Mouse (Mus musculus) lung, embryonic 15.5 days (tissue): ENCODE data around the gene Togaram2. TPM values are rescaled to one million over a fixed set of nuclear protein-coding genes. Genes with fewer than 3 reads are reported as not detected.

Experiments
- ATAC-seq: fragments of 200-750 bp; cut with Nextera tagmentation; 2 replicates; pipeline ENCODE4 v1.8.0; 2017; ENCODE audit warnings: moderate number of reproducible peaks, borderline replicate concordance; ENCODE audit not compliant: low FRiP score, low TSS enrichment; ENCODE audit errors: extremely low read depth
- H3K27ac ChIP-seq: fragments of 300-500 bp; sonication (generic); 2 replicates; pipeline ENCODE4 v1.5.1; 2015; ENCODE audit warnings: moderate library complexity, mild to moderate bottlenecking, inconsistent platforms
- H3K27me3 ChIP-seq: fragments of 300-500 bp; sonication (generic); 2 replicates; pipeline ENCODE4 v1.6.1; 2015; ENCODE audit warnings: inconsistent platforms
- H3K36me3 ChIP-seq: fragments of 300-500 bp; sonication (generic); 2 replicates; pipeline ENCODE4 v1.6.1; 2015; ENCODE audit warnings: inconsistent platforms
- H3K4me1 ChIP-seq: fragments of 300-500 bp; sonication (generic); 2 replicates; pipeline ENCODE4 v1.6.1; 2015; ENCODE audit warnings: inconsistent platforms
- H3K4me2 ChIP-seq: fragments of 300-500 bp; sonication (generic); 2 replicates; pipeline ENCODE4 v1.6.1; 2015; ENCODE audit warnings: inconsistent platforms, mild to moderate bottlenecking, moderate library complexity
- H3K4me3 ChIP-seq: fragments of 300-500 bp; sonication (generic); 2 replicates; pipeline ENCODE4 v1.5.1; 2015; ENCODE audit warnings: mild to moderate bottlenecking, inconsistent platforms
- H3K9ac ChIP-seq: fragments of 300-500 bp; sonication (generic); 2 replicates; pipeline ENCODE4 v1.6.1; 2015; ENCODE audit warnings: inconsistent platforms
- H3K9me3 ChIP-seq: fragments of 300-500 bp; sonication (generic); 2 replicates; pipeline ENCODE4 v1.6.1; 2016; ENCODE audit warnings: inconsistent platforms
- WGBS: fragments of 180-500 bp; shearing (Covaris S2); methylation state at CpG from one replicate; pipeline ENCODE4 v1.1.7; 2015; 5-methylcytosine and 5-hydroxymethylcytosine counted together
- polyA plus RNA-seq: library from polyadenylated mRNA; unstranded; fragments of >200 nt; fragmentation: Nextera tagmentation; extraction: Ambion mirVana; gene quantifications from 2 replicates; pipeline ENCODE4 v1.2.1, GENCODE M21; 2015

Gene Togaram2
- polyA plus RNA-seq, 1 experiment from 2014 or later: 1.6 TPM

DNA sequence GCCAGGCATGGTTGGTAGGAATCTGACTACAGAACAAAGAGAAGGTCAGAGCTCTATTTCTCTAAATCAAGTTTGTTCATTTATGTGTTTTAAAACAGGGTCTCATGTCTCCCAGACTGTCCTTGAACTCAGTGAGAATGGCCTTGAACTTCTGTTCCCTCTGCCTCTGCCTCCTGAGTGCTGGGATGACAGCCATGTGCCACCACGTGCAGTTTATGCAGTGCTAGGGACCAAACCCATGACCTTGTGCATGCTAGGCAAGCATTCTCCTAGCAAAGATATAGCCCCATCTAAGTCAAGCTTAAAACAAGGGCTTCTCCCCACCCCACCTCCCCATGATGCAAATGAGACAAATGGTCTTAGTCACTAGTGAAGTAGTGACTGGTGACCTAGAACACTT is 32.1 kb downstream of the Togaram2 start:
- Histone ChIP-seq H3K27me3 (no peaks in the 10 kb centered on the region), H3K9ac (no peak overlapping the region), H3K27ac (no peak overlapping the region), H3K9me3 (no peaks in the 10 kb centered on the region), H3K4me3 (no peak overlapping the region), H3K36me3 (no peaks in the 10 kb centered on the region), H3K4me1 (no peaks in the 10 kb centered on the region), H3K4me2 (no peak overlapping the region)
- WGBS: 41% methylated on average over 1 of the region's 1 CpGs
- no peak for ATAC-seq

DNA sequence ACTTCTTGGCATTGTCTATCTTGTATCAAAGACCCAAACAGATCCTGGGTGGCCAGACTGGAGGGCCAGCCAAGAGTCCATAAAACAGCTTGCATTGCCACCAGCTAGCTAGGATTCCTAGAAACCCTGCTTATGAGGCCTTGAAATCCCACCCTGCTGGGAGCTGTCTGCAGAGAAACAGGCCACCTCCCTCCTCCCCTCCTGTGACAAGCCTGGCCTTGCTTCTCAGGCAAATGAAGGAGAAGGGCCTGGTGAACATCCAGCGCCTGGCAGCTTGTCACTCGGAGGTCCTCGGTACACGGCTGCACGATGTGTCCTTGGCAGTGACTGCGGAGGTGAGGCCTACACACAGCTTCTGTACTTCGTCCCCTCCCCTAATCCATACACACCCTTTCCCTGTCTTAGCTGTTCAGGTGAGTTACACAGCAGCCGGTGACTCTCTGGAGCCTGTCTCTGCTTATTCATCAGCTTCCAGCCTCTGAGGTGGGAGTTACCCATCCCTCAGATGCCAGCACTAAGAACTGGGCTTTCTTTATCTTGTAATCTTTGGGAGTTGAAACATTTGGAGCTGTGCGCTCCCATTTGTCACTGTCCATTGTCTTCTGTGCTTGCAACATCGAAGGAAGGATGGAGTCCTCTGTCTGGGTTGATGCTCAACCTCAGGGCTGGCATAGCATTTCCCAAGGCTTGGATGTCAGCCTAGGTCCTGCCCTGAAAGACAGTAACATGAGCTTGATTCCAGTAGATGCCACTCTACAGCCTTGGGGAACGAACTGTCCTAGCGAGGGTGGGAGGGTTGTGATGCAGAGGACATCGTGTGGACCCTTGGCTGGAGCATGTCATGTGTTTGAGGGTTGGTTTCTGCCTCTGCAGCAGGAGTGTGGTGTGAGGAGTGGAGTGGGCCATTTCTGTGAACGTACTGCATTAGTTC is 32.8 kb downstream of the Togaram2 start:
- Histone ChIP-seq H3K4me3 (no peak overlapping the region), H3K27me3 (no peaks in the 10 kb centered on the region), H3K9ac (no peak overlapping the region), H3K9me3 (no peaks in the 10 kb centered on the region), H3K27ac (no peak overlapping the region), H3K4me2 (no peak overlapping the region), H3K36me3 (no peaks in the 10 kb centered on the region), H3K4me1 (no peaks in the 10 kb centered on the region)
- 78% methylated on average over 14 of the region's 14 CpGs for WGBS
- ATAC-seq: no peak; the same call in 1 of the 2 replicates

DNA sequence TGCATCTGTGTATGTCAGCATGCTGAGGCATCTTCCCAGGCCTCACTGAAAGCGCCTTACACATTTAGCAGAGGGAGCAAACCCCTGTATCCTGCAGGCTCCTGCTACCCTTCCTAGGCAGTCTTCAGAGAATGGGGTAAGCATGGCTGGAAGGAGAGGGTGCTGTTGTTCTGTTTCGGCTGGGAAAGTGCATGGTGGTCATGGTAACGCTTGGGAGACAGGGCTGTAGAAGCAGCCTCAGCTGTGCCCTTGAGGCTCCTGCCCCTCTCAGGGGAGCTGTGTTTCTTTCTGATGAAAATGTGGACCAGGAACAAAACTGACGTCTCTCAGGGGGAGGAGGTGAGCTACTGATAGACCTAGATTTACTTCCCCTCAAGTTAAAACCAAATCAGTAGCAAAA is 34.7 kb downstream of the Togaram2 start:
- Histone ChIP-seq H3K36me3 (no peaks in the 10 kb centered on the region), H3K9me3 (no peaks in the 10 kb centered on the region), H3K4me1 (peaks cover 10% of the 10 kb centered on the region; the same call in 1 of the 2 replicates), H3K4me2 (no peak overlapping the region), H3K27me3 (no peaks in the 10 kb centered on the region), H3K9ac (no peak overlapping the region), H3K4me3 (no peak overlapping the region), H3K27ac (no peak overlapping the region)
- no peak for ATAC-seq
- 60% methylated on average over 4 of the region's 4 CpGs for WGBS

DNA sequence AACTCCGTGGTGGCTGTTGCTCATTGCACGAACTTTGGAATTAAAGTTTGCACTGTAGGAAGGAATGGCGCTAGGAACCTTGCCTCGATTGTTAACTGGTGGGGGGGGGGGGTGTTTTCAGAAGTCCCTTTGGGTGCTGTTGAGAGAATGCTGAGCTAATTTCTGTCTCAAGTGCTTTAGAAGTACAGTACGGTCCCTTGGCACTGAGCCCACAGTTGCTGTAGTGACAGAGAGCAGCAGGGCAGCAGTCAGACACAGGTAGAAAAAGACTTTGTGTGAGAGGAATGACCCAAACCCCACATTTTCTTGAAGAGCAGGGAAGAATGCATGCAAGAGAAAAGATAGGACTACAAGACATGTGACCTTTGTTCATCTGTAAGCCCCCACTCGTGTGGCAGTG is 39.2 kb downstream of the Togaram2 start:
- Histone ChIP-seq H3K36me3 (no peaks in the 10 kb centered on the region), H3K9ac (no peak overlapping the region), H3K9me3 (no peaks in the 10 kb centered on the region), H3K4me3 (no peak overlapping the region), H3K4me2 (no peak overlapping the region), H3K27me3 (no peaks in the 10 kb centered on the region), H3K4me1 (peaks cover 14% of the 10 kb centered on the region; the same call in 1 of the 2 replicates), H3K27ac (no peak overlapping the region)
- ATAC-seq: no peak
- 41% methylated on average over 6 of the region's 6 CpGs for WGBS

DNA sequence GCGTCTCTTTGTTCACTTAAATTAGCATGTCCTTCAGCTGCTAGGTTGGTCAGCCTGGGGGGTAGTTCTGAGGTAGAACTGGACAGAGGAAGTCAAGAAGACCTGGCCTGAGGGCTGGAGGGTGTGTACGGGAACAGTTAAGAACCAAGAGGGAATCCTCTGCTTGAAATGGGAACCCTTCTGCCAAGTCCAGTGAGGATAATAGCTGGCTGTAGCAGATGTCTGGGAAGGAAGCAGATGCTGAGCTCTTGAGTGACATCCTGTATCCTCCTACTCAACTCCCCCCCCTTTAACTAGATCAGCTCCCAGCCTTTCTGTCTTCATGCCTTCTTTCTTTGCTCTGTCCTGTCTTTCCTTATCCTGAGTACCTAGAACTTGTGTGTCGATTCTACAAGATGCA is 42.0 kb downstream of the Togaram2 start:
- Histone ChIP-seq H3K4me3 (no peak overlapping the region), H3K9me3 (no peaks in the 10 kb centered on the region), H3K27me3 (no peaks in the 10 kb centered on the region), H3K36me3 (no peaks in the 10 kb centered on the region), H3K27ac (no peak overlapping the region), H3K4me2 (no peak overlapping the region), H3K4me1 (peaks cover 14% of the 10 kb centered on the region; the same call in 1 of the 2 replicates), H3K9ac (no peak overlapping the region)
- ATAC-seq: no peak
- 76% methylated on average over 3 of the region's 3 CpGs for WGBS

DNA sequence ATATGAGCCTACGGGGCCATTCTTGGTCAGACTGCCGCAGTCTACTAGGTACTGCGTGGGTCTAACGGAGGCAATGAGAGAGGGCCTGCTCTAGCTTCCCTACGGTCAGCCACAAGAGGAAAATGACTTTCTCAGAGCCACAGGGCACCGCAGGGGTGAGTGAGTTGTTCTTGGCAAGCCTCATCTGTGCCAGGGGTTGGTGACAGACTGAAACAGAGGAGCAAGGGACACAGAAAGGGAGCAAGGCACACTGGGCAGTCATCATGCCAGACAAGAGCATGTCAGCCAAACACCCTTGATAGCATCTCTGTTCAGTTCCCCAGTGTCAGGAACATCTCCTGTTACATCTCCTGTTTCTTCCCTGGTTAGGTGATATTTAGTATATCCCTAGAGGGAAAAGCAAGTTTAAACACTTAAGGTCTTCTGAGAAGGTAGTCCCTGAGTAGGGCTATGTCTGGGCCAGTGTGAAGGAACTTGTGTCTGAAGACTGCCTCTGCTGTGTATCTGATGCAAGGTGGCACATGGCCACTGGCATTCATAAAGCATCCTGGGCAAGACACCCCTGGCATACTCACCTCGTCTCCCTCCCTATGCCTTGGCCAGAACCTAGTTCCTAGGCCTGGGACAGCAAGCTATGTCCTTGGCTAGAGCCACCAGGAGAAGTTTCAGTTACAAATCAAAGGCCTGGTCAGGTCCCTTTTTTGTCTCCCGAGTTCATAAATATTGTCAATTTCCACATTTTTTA is 45.0 kb downstream of the Togaram2 start:
- H3K27ac ChIP-seq: no peak overlapping the region
- no peak for ATAC-seq
- no peak overlapping the region for H3K9ac ChIP-seq
- H3K4me1 ChIP-seq: 0 out of 2 replicates have a peak, but pooled peaks cover under 1% of the 10 kb centered on the region
- 87% methylated on average over 8 of the region's 8 CpGs for WGBS
- no peak overlapping the region for H3K4me2 ChIP-seq
- no peaks in the 10 kb centered on the region for H3K27me3 ChIP-seq
- no peaks in the 10 kb centered on the region for H3K36me3 ChIP-seq
- no peak overlapping the region for H3K4me3 ChIP-seq
- no peaks in the 10 kb centered on the region for H3K9me3 ChIP-seq

DNA sequence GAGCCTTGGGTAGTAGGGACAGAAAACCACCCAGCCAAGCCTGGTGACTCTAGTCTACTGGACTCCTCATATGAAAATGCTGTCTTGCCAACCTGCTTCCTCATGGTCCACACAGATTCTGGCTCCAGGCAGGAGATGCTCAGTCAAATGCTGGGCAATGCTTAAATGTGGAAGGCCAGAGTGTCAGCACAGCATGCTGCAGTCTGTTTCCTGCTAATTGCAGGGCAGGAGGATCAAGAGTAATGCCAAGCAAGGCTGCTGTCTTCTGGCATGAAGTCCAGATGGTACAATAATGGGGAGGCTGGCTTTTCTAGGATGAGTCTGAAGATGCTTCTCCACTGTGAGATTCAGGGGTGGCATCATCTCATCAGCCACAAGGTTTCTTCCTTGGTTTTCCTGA is 47.4 kb downstream of the Togaram2 start:
- Histone ChIP-seq H3K9ac (no peak overlapping the region), H3K4me1 (no peaks in the 10 kb centered on the region), H3K36me3 (no peaks in the 10 kb centered on the region), H3K27ac (no peak overlapping the region), H3K9me3 (no peaks in the 10 kb centered on the region), H3K27me3 (no peaks in the 10 kb centered on the region), H3K4me3 (no peak overlapping the region), H3K4me2 (no peak overlapping the region)
- no peak for ATAC-seq

DNA sequence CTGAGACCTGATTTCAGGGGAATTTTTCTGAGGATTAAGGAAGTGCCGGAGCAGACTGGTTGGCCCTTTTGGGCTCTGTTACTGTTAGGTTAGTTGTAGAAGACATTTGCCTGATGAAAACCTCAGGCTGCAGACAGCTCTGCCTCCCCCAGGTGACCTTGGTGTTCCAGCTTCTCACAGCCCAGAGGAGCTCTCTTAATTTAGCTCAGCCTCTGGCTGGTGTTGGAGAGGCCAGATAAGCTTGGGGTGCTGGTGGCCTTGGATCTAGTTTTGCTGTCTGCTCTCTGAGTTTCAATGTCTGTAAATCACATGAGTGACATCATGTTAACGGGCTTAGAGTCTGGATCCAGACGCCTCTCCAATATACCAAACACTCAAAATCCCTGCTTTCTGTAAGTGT is 48.0 kb downstream of the Togaram2 start:
- Histone ChIP-seq H3K9me3 (no peaks in the 10 kb centered on the region), H3K9ac (no peak overlapping the region), H3K4me1 (no peaks in the 10 kb centered on the region), H3K4me2 (no peak overlapping the region), H3K36me3 (no peaks in the 10 kb centered on the region), H3K27me3 (no peaks in the 10 kb centered on the region), H3K27ac (no peak overlapping the region), H3K4me3 (no peak overlapping the region)
- no peak for ATAC-seq
- 48% methylated on average over 3 of the region's 3 CpGs for WGBS

DNA sequence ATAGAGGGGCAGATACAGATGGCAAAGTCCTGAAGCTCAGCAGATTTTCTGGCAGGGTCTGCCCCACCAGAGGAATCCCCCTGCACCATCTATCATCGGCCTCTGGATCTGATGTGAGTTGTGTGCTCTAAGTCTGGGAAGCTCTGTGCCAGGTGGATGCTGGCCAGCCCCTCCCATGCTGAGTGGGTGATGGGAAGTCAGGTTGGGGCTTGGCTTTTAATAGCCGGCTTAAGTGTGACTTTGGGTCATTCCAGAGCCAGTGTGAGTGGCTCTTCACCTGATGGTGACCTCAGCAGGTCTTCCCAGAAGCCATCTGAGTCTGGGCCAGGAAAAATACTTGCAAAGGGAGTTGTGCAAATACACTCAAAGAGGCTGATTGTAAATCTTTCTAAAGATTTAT is 57.6 kb downstream of the Togaram2 start:
- Histone ChIP-seq H3K4me3 (no peak overlapping the region), H3K4me1 (no peaks in the 10 kb centered on the region), H3K27me3 (no peaks in the 10 kb centered on the region), H3K36me3 (no peaks in the 10 kb centered on the region), H3K9me3 (no peaks in the 10 kb centered on the region), H3K27ac (no peak overlapping the region; the same call in 1 of the 2 replicates), H3K4me2 (no peak overlapping the region), H3K9ac (no peak overlapping the region)
- peak; percentile 73 for ATAC-seq
- WGBS: 29% methylated on average over 2 of the region's 2 CpGs

DNA sequence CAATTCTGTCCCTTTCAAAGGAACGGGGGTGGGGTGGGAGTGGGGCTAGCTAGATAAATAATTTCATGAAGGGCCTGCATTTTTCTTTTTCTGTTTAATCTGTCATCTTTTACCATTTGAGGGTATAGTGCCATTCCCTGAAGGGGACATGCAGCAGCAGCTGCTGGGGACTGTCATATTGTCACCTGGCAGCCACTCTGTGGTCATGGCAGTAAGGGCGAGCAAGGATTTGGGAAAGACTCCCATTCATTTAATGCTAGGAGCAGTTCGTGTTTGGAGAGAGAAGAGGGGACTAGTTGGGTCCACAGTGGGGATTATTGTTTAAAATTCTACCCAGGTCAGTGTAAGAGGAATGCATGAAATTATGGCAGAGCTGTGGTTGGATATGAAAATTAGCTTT is 63.4 kb downstream of the Togaram2 start:
- Histone ChIP-seq H3K36me3 (no peaks in the 10 kb centered on the region), H3K4me3 (no peak overlapping the region), H3K27ac (no peak overlapping the region), H3K9ac (no peak overlapping the region), H3K4me2 (no peak overlapping the region), H3K4me1 (no peaks in the 10 kb centered on the region), H3K9me3 (no peaks in the 10 kb centered on the region), H3K27me3 (no peaks in the 10 kb centered on the region)
- WGBS: 45% methylated on average over 3 of the region's 3 CpGs
- no peak for ATAC-seq

DNA sequence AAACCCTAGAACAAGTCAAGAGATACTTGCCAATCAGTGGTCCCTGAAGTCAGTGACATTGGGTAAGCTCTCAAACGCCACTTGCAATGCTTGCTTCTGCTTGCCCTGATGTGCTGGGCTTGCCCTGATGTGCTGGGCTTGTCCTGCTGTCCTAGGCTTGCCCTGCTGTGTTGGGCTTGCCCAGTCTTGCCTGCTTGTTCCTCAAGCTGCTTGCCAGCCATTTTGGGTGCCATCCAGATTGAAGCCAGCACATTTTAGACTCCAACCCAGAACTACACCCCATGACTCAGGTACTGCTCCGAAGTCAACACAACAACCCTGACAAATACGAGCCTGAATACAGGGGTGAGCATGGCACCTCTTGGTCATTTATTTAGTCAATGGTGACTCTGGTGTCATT is 69.1 kb downstream of the Togaram2 start:
- no peaks in the 10 kb centered on the region for H3K9me3 ChIP-seq
- no peak overlapping the region for H3K27ac ChIP-seq
- H3K4me2 ChIP-seq: no peak overlapping the region
- WGBS: 78% methylated on average over 3 of the region's 3 CpGs
- H3K4me1 ChIP-seq: peaks cover 9% of the 10 kb centered on the region; the same call in 1 of the 2 replicates
- H3K27me3 ChIP-seq: no peaks in the 10 kb centered on the region
- H3K9ac ChIP-seq: no peak overlapping the region
- no peak for ATAC-seq
- H3K4me3 ChIP-seq: no peak overlapping the region
- H3K36me3 ChIP-seq: no peaks in the 10 kb centered on the region

DNA sequence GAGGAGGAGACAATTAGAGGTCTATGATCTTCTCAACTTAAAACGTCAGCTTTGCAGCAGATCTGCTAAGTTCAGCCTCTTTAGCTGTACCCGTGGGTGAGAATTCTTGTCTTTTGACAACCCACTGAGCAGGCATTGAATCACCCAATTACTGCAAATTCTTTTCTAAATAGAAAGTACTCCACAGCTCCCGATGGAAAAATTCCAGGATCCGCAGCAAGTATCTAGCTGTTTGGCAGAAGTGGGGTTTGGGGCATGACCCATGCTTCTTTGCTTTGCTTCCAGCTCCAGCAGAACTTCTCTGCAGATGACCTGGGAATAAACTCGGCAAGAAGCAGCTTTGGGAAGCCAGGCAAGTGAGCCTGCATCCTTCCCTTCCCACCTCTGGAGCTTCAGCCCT is 69.9 kb downstream of the Togaram2 start:
- Histone ChIP-seq H3K27me3 (no peaks in the 10 kb centered on the region), H3K4me3 (no peak overlapping the region), H3K4me2 (no peak overlapping the region), H3K27ac (no peak overlapping the region), H3K36me3 (no peaks in the 10 kb centered on the region), H3K4me1 (peaks cover 9% of the 10 kb centered on the region; the same call in 1 of the 2 replicates), H3K9ac (no peak overlapping the region), H3K9me3 (no peaks in the 10 kb centered on the region)
- no peak for ATAC-seq
- WGBS: 13% methylated on average over 5 of the region's 5 CpGs
